Mouse (Mus musculus): ENCODE results near the gene Adam11. TPM values are rescaled to one million over a fixed set of nuclear protein-coding genes. Genes with fewer than 3 reads are reported as not detected.

Gene Adam11
- total and polyA plus RNA-seq, 2 experiments from 2014 or later = 22.3 to 46.9 TPM

- Histone ChIP-seq H3K27me3 (ENCODE audit: insufficient read depth, low read length) (no peaks in the 10 kb centered on the region), H3K9me3 (ENCODE audit: low read length) (no peaks in the 10 kb centered on the region), H3K4me1 (ENCODE audit: insufficient read depth, low read length) (peaks cover 4% of the 10 kb centered on the region; the same call in 1 of the 2 replicates), H3K27ac (ENCODE audit: low read depth, low read length) (no peak overlapping the region), H3K9ac (replicated peaks; ENCODE audit: low read length, poor library complexity, severe bottlenecking) (no peak overlapping the region), H3K4me3 (ENCODE audit: low read depth, low read length) (no peak overlapping the region), H3K4me2 (ENCODE audit: low read depth, low read length, poor library complexity, severe bottlenecking) (no peak overlapping the region), H3K36me3 (ENCODE audit: insufficient read depth, low read length) (no peaks in the 10 kb centered on the region)
- TF ChIP-seq CTCF (IDR thresholded peaks at IDR 0.05) = no peak
- DNase-seq (ENCODE audit: low spot score) = no peak
- WGBS = 55% methylated on average over 11 of the region's 11 CpGs
- no peak for ATAC-seq (ENCODE audit: low FRiP score)
These were observed 20.6 kb upstream of the Adam11 start for GRCm38 (mm10) chr11:102740634-102741033.

GRCm38 (mm10) chr11:102741129-102741950 is 19.9 kb upstream of the Adam11 start:
- ATAC-seq (ENCODE audit: low FRiP score) = no peak

DNA sequence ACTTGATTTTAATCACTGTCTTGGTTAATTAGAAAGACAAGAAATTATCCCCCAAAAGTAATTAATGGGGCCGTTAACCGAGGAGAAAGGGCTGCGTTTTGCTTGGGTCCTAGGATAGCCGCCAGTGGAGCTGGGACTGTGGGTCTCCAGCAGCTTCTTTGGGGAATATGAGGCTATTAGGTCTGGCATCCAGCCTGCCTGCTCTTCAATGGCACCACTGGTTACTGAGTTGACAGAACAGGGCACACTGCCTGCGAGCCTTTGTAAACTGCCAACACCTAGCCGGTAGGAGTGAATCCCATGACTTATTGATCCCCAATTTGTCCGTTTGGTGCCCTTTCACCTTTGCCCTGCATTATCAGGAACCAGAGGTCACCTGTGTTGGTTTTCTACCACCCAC is 19.2 kb upstream of the Adam11 start:
- no peak for ATAC-seq (ENCODE audit: low FRiP score)
- Histone ChIP-seq H3K9ac (replicated peaks; ENCODE audit: low read length, poor library complexity, severe bottlenecking) (no peak overlapping the region), H3K4me1 (ENCODE audit: insufficient read depth, low read length) (peaks cover 4% of the 10 kb centered on the region; the same call in 1 of the 2 replicates), H3K9me3 (ENCODE audit: low read length) (no peaks in the 10 kb centered on the region), H3K4me3 (ENCODE audit: low read depth, low read length) (no peak overlapping the region), H3K36me3 (ENCODE audit: insufficient read depth, low read length) (no peaks in the 10 kb centered on the region), H3K27ac (ENCODE audit: low read depth, low read length) (no peak overlapping the region), H3K27me3 (ENCODE audit: insufficient read depth, low read length) (no peaks in the 10 kb centered on the region), H3K4me2 (ENCODE audit: low read depth, low read length, poor library complexity, severe bottlenecking) (no peak overlapping the region)
- TF ChIP-seq CTCF (IDR thresholded peaks at IDR 0.05) = no peak
- peak; percentile 66 for DNase-seq (ENCODE audit: low spot score)
- WGBS = 62% methylated on average over 7 of the region's 7 CpGs

More at GRCm38 (mm10) chr11:102741129-102741950, 19.9 kb upstream of the Adam11 start:
- H3K4me1 ChIP-seq (ENCODE audit: insufficient read depth, low read length) = peaks cover 4% of the 10 kb centered on the region; the same call in 1 of the 2 replicates
- no peaks in the 10 kb centered on the region for H3K27me3 ChIP-seq (ENCODE audit: insufficient read depth, low read length)
- H3K4me2 ChIP-seq (ENCODE audit: low read depth, low read length, poor library complexity, severe bottlenecking) = no peak overlapping the region
- no peak overlapping the region for H3K27ac ChIP-seq (ENCODE audit: low read depth, low read length)
- DNase-seq (ENCODE audit: low spot score) = peak; percentile 86
- 21% methylated on average over 22 of the region's 22 CpGs for WGBS
- TF ChIP-seq CTCF (IDR thresholded peaks at IDR 0.05) = no peak
- H3K4me3 ChIP-seq (ENCODE audit: low read depth, low read length) = no peak overlapping the region
- H3K36me3 ChIP-seq (ENCODE audit: insufficient read depth, low read length) = no peaks in the 10 kb centered on the region
- H3K9ac ChIP-seq (replicated peaks; ENCODE audit: low read length, poor library complexity, severe bottlenecking) = no peak overlapping the region
- no peaks in the 10 kb centered on the region for H3K9me3 ChIP-seq (ENCODE audit: low read length)

DNA sequence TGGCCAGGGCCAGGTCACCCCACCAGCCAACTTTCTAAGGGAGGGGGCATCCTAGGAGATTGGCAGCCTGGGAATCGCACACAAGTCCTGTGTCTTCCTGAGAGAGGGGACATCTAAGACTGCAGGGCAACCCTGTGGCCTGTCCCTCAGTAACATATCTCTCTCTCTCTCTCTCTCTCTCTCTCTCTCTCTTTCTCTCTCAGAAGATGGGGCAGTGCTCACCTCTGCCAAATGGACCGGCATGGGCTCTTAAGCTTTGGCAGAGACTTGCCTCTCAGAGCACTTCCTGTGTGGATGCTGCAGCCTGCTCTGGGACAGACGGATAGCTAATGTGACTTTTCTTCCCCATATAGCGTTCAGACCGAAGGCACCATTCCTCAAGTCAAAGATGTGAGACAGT is 18.4 kb upstream of the Adam11 start:
- 82% methylated on average over 5 of the region's 5 CpGs for WGBS
- no peaks in the 10 kb centered on the region for H3K27me3 ChIP-seq (ENCODE audit: insufficient read depth, low read length)
- H3K4me3 ChIP-seq (ENCODE audit: low read depth, low read length) = no peak overlapping the region
- peaks cover 4% of the 10 kb centered on the region; the same call in 1 of the 2 replicates for H3K4me1 ChIP-seq (ENCODE audit: insufficient read depth, low read length)
- no peaks in the 10 kb centered on the region for H3K9me3 ChIP-seq (ENCODE audit: low read length)
- H3K9ac ChIP-seq (replicated peaks; ENCODE audit: low read length, poor library complexity, severe bottlenecking) = no peak overlapping the region
- H3K36me3 ChIP-seq (ENCODE audit: insufficient read depth, low read length) = no peaks in the 10 kb centered on the region
- DNase-seq (ENCODE audit: low spot score) (no peak), ATAC-seq (ENCODE audit: low FRiP score) (no peak)
- H3K4me2 ChIP-seq (ENCODE audit: low read depth, low read length, poor library complexity, severe bottlenecking) = no peak overlapping the region
- H3K27ac ChIP-seq (ENCODE audit: low read depth, low read length) = no peak overlapping the region
- no peak for TF ChIP-seq CTCF (IDR thresholded peaks at IDR 0.05)

- no peak overlapping the region for H3K9ac ChIP-seq (replicated peaks; ENCODE audit: low read length, poor library complexity, severe bottlenecking)
- no peak overlapping the region for H3K27ac ChIP-seq (ENCODE audit: low read depth, low read length)
- DNase-seq (ENCODE audit: low spot score) = no peak
- no peaks in the 10 kb centered on the region for H3K27me3 ChIP-seq (ENCODE audit: insufficient read depth, low read length)
- H3K4me3 ChIP-seq (ENCODE audit: low read depth, low read length) = no peak overlapping the region
- H3K4me1 ChIP-seq (ENCODE audit: insufficient read depth, low read length) = peaks cover 2% of the 10 kb centered on the region; the same call in 1 of the 2 replicates
- TF ChIP-seq CTCF (IDR thresholded peaks at IDR 0.05) = no peak
- WGBS = 92% methylated on average over 3 of the region's 3 CpGs
- ATAC-seq (ENCODE audit: low FRiP score) = no peak
- H3K4me2 ChIP-seq (ENCODE audit: low read depth, low read length, poor library complexity, severe bottlenecking) = no peak overlapping the region
- H3K36me3 ChIP-seq (ENCODE audit: insufficient read depth, low read length) = no peaks in the 10 kb centered on the region
- no peaks in the 10 kb centered on the region for H3K9me3 ChIP-seq (ENCODE audit: low read length)
These were observed 16.5 kb upstream of the Adam11 start for GRCm38 (mm10) chr11:102744746-102745145.

- TF ChIP-seq CTCF (IDR thresholded peaks at IDR 0.05) = no peak
- no peaks in the 10 kb centered on the region for H3K36me3 ChIP-seq (ENCODE audit: insufficient read depth, low read length)
- ATAC-seq (ENCODE audit: low FRiP score) = no peak
- WGBS = 82% methylated on average over 1 of the region's 1 CpGs
- no peak overlapping the region for H3K4me3 ChIP-seq (ENCODE audit: low read depth, low read length)
- H3K4me1 ChIP-seq (ENCODE audit: insufficient read depth, low read length) = no peaks in the 10 kb centered on the region
- H3K4me2 ChIP-seq (ENCODE audit: low read depth, low read length, poor library complexity, severe bottlenecking) = no peak overlapping the region
- H3K27me3 ChIP-seq (ENCODE audit: insufficient read depth, low read length) = no peaks in the 10 kb centered on the region
- no peak overlapping the region for H3K27ac ChIP-seq (ENCODE audit: low read depth, low read length)
- DNase-seq (ENCODE audit: low spot score) = no peak
- H3K9me3 ChIP-seq (ENCODE audit: low read length) = no peaks in the 10 kb centered on the region
- no peak overlapping the region for H3K9ac ChIP-seq (replicated peaks; ENCODE audit: low read length, poor library complexity, severe bottlenecking)
These were observed 13.4 kb upstream of the Adam11 start for GRCm38 (mm10) chr11:102747866-102748265.
